Mouse (Mus musculus) forebrain, embryonic 10.5 days (tissue): Measurements from ENCODE around the gene Ttyh3. TPM values are rescaled to one million over a fixed set of nuclear protein-coding genes. Genes with fewer than 3 reads are reported as not detected.

Experiments used
- DNase-seq: peaks from one replicate; pipeline ENCODE4 v3.0.0-alpha.2; 2017; ENCODE audit warnings: low spot score; ENCODE audit errors: extremely low spot score
- H3K27ac ChIP-seq: fragments of 300-500 bp; sonication (generic); 2 replicates; pipeline ENCODE4 v1.5.1; 2016; ENCODE audit warnings: mild to moderate bottlenecking
- H3K27me3 ChIP-seq: fragments of 300-500 bp; sonication (generic); 2 replicates; pipeline ENCODE4 v1.6.1; 2016; ENCODE audit warnings: mild to moderate bottlenecking; ENCODE audit not compliant: poor library complexity, severe bottlenecking
- H3K36me3 ChIP-seq: fragments of 300-500 bp; sonication (generic); replicated peaks from 2 replicates; pipeline ENCODE4 v1.6.1; 2016; ENCODE audit warnings: mild to moderate bottlenecking, moderate library complexity
- H3K4me1 ChIP-seq: fragments of 300-500 bp; sonication (generic); 2 replicates; pipeline ENCODE4 v1.6.1; 2016
- H3K4me3 ChIP-seq: fragments of 300-500 bp; sonication (generic); 2 replicates; pipeline ENCODE4 v1.5.1; 2016; ENCODE audit warnings: mild to moderate bottlenecking, moderate library complexity
- H3K9me3 ChIP-seq: fragments of 300-500 bp; sonication (generic); 2 replicates; pipeline ENCODE4 v1.6.1; 2016; ENCODE audit warnings: mild to moderate bottlenecking, moderate library complexity
- WGBS: fragments of 180-500 bp; shearing (Covaris S2); methylation state at CpG from one replicate; pipeline ENCODE4 v1.1.7; 2016; 5-methylcytosine and 5-hydroxymethylcytosine counted together
- polyA plus RNA-seq: library from polyadenylated mRNA; unstranded; fragments of >200 nt; fragmentation: Nextera tagmentation; extraction: Ambion mirVana; gene quantifications from 2 replicates; pipeline ENCODE4 v1.2.1, GENCODE M21; 2016

Gene Ttyh3
- polyA plus RNA-seq, 1 experiment from 2014 or later, result 35.7 TPM

DNA sequence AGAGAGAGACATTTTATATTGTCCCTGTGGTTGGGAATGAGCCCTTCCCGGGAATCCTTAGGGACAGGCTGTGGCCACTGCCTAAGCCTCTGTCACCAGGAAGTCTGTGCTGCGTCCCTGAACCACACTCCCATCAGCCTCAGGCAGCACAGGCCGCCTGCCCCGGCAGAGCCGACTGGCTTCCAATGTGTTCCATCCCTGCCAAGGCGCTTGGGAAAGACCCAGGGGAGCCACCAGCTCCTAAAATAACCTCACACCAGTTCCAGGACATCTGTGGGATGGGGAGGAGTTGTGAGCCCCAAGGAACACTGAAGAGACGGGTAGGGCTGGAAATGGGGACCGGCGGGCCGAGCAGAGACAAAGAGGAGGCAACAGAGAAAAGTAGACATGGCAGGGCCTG is 77.2 kb downstream of the Ttyh3 start:
- H3K27ac ChIP-seq, result peak overlapping the region; percentile 72
- DNase-seq, result no peak
- no peaks in the 10 kb centered on the region for H3K27me3 ChIP-seq
- no peak overlapping the region for H3K4me3 ChIP-seq
- no peaks in the 10 kb centered on the region; the same call in 1 of the 2 replicates for H3K9me3 ChIP-seq
- H3K36me3 ChIP-seq, result no peaks in the 10 kb centered on the region
- H3K4me1 ChIP-seq, result peaks cover 41% of the 10 kb centered on the region
- WGBS, result 64% methylated on average over 10 of the region's 10 CpGs

DNA sequence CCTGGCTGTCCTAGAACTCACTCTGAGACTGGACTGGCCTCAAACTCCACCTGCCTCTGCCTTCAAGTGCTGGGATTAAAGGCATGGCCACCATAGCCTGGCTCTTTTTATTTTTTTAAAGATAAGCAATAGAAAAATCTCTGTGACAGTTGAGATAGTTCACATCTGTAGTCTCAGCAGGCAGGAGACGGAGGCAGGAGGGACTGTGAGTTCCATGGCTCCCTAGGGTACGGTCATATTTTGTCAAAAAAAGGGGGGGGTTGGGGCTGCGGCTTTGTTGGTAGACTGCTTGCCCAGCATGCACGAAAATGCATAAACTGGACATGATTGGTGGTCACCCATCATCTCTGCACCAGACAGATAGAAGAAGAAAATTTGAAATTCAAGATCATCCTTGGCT is 77.6 kb downstream of the Ttyh3 start:
- H3K27me3 ChIP-seq, result no peaks in the 10 kb centered on the region
- no peak for DNase-seq
- no peaks in the 10 kb centered on the region; the same call in 1 of the 2 replicates for H3K9me3 ChIP-seq
- H3K4me3 ChIP-seq, result no peak overlapping the region
- H3K36me3 ChIP-seq, result no peaks in the 10 kb centered on the region
- H3K4me1 ChIP-seq, result peaks cover 46% of the 10 kb centered on the region
- 87% methylated on average over 4 of the region's 4 CpGs for WGBS
- peak overlapping the region; percentile 22; the same call in 1 of the 2 replicates for H3K27ac ChIP-seq

Other genes starting within 250 kb of the Ttyh3 start
- 155 and 165 TPM in 2 replicates for gene Eif3b, start 229.7 kb downstream of the Ttyh3 start, polyA plus RNA-seq
- not detected in 2 replicates for gene Gm4869, start 203.4 kb downstream of the Ttyh3 start, polyA plus RNA-seq
- gene Chst12, start 143.5 kb downstream of the Ttyh3 start, polyA plus RNA-seq, result 14.0 and 15.1 TPM in 2 replicates
- not detected in 2 replicates for gene Grifin, start 84.0 kb downstream of the Ttyh3 start, polyA plus RNA-seq
- gene Lfng, start 41.7 kb downstream of the Ttyh3 start, polyA plus RNA-seq, result 33.1 and 33.3 TPM in 2 replicates
- 24.0 and 30.5 TPM in 2 replicates for gene Iqce, start 53.3 kb upstream of the Ttyh3 start, polyA plus RNA-seq
- gene Brat1, start 56.0 kb upstream of the Ttyh3 start, polyA plus RNA-seq, result 21.5 and 23.6 TPM in 2 replicates
- 0.63 and 0.66 TPM in 2 replicates for gene Amz1, start 75.1 kb upstream of the Ttyh3 start, polyA plus RNA-seq
- 6.1 and 7.6 TPM in 2 replicates for gene Gna12, start 181.4 kb upstream of the Ttyh3 start, polyA plus RNA-seq